In the genomic region with DNA sequence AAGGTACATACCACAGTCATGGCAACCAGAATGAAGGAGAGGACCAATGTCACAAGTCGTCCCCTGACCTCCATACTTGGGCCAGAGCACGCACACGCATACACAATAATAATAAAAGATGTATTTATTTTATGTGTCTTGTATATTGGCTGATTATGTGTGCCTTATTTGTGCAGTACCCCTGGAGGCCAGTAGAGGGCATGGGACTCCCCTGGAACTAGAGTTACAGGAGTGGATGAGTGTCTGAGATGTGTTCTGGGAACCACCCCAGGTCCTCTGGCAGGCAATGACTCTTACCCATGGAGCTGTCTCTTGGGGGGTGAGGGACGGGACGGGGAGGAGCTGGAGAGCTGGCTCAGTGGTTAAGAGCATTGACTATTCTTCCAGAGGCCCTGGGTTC, we compare ENCODE assay signal across 11 mouse cellular contexts. TPM values are rescaled to one million over a fixed set of nuclear protein-coding genes. Genes with fewer than 3 reads are reported as not detected.
DNase-seq lines count a peak whose midpoint lies in the region; ATAC-seq and TF ChIP-seq lines count a peak whose summit lies in the region.
"Had no signal": no experiment of that assay in that cellular context is flagged by ENCODE, and none has a peak within 500 bp of the region (broad histone marks: within the 10 kb centered on the region; RNA-seq: fewer than 3 reads in every experiment).

No protein-coding gene starts in this region.

- no peak overlapping the region for H3K4me2 ChIP-seq in hindbrain, postnatal 0 days (ENCODE audit: low read depth, low read length)
- H3K4me2 ChIP-seq in hindbrain, embryonic 12.5 days (replicated peaks): no peak overlapping the region
- H3K4me2 ChIP-seq in forebrain, embryonic 14.5 days (ENCODE audit: low read length): no peak overlapping the region

- H3K4me1 ChIP-seq in hindbrain, postnatal 0 days (ENCODE audit: insufficient read depth, low read length): 0 out of 2 replicates have a peak, but pooled peaks cover 4% of the 10 kb centered on the region
- H3K4me1 ChIP-seq in hindbrain, embryonic 12.5 days: peaks cover 23% of the 10 kb centered on the region
- no peaks in the 10 kb centered on the region; the same call in 1 of the 2 replicates for H3K4me1 ChIP-seq in thymus, adult 2 months (replicated peaks; ENCODE audit: control insufficient read depth, insufficient read depth, low read length)
- H3K4me1 ChIP-seq in embryonic fibroblast, embryonic 13.5 days (ENCODE audit: control insufficient read depth, insufficient read depth, low read length): no peaks in the 10 kb centered on the region
- peaks cover 5% of the 10 kb centered on the region; the same call in 1 of the 2 replicates for H3K4me1 ChIP-seq in forebrain, embryonic 14.5 days (ENCODE audit: control insufficient read depth, insufficient read depth, low read length)

- no peak overlapping the region for H3K27ac ChIP-seq in hindbrain, postnatal 0 days
- H3K27ac ChIP-seq in hindbrain, embryonic 12.5 days: no peak overlapping the region
- H3K27ac ChIP-seq in thymus, adult 2 months (ENCODE audit: control insufficient read depth, insufficient read depth, low read length): no peak overlapping the region
- H3K27ac ChIP-seq in embryonic fibroblast, embryonic 13.5 days (ENCODE audit: insufficient read depth, low read length): no peak overlapping the region
- no peak overlapping the region for H3K27ac ChIP-seq in forebrain, embryonic 14.5 days (ENCODE audit: low read depth, low read length)

- no peak for TF ChIP-seq POLR2A in thymus, adult 2 months (IDR thresholded peaks at IDR 0.05; ENCODE audit: control insufficient read depth, extremely low read depth, insufficient read depth, low read length, poor library complexity)
- TF ChIP-seq POLR2A in embryonic fibroblast, embryonic 13.5 days (IDR thresholded peaks at IDR 0.05; ENCODE audit: low read depth, low read length): no peak

- peaks cover 5% of the 10 kb centered on the region; the same call in 1 of the 2 replicates for H3K27me3 ChIP-seq in hindbrain, postnatal 0 days (ENCODE audit: insufficient read depth, low read length)
- peaks cover 46% of the 10 kb centered on the region for H3K27me3 ChIP-seq in hindbrain, embryonic 12.5 days
- H3K27me3 ChIP-seq in thymus, adult 2 months (ENCODE audit: control insufficient read depth, insufficient read depth, low read length): peaks cover 4% of the 10 kb centered on the region
- 0 out of 2 replicates have a peak, but pooled peaks cover 6% of the 10 kb centered on the region for H3K27me3 ChIP-seq in forebrain, embryonic 14.5 days (replicated peaks; ENCODE audit: control insufficient read depth, insufficient read depth, low read length)

- no peak for ATAC-seq in hindbrain, postnatal 0 days
- ATAC-seq in hindbrain, embryonic 12.5 days (ENCODE audit: low FRiP score): no peak
- no peak for ATAC-seq in activated CD4-positive, CD25-positive, alpha-beta regulatory T cell, adult 4 months
- no peak for ATAC-seq in forebrain, embryonic 14.5 days

- no peak overlapping the region for H3K9ac ChIP-seq in hindbrain, postnatal 0 days (replicated peaks; ENCODE audit: low read length)
- H3K9ac ChIP-seq in hindbrain, embryonic 12.5 days: no peak overlapping the region
- H3K9ac ChIP-seq in forebrain, embryonic 14.5 days (ENCODE audit: low read length): no peak overlapping the region

- no peaks in the 10 kb centered on the region for H3K9me3 ChIP-seq in hindbrain, postnatal 0 days (ENCODE audit: low read length)
- H3K9me3 ChIP-seq in hindbrain, embryonic 12.5 days (replicated peaks): no peaks in the 10 kb centered on the region
- H3K9me3 ChIP-seq in forebrain, embryonic 14.5 days (replicated peaks; ENCODE audit: control insufficient read depth, low read length): no peaks in the 10 kb centered on the region

- TF ChIP-seq CTCF in hindbrain, postnatal 0 days (IDR thresholded peaks at IDR 0.05; ENCODE audit: low read depth): peak; percentile 65
- TF ChIP-seq CTCF in thymus, adult 2 months (IDR thresholded peaks at IDR 0.05; ENCODE audit: borderline replicate concordance, control insufficient read depth, extremely low read depth, insufficient read depth, low read length, poor library complexity): no peak
- TF ChIP-seq CTCF in embryonic fibroblast, embryonic 13.5 days (IDR thresholded peaks at IDR 0.05; ENCODE audit: borderline replicate concordance, insufficient read depth, low read length): 0 out of 2 replicates have a peak, but pooled peaks have one; percentile 11

- H3K36me3 ChIP-seq in hindbrain, postnatal 0 days (ENCODE audit: insufficient read depth, low read length): no peaks in the 10 kb centered on the region
- no peaks in the 10 kb centered on the region for H3K36me3 ChIP-seq in hindbrain, embryonic 12.5 days
- H3K36me3 ChIP-seq in thymus, adult 2 months (ENCODE audit: control insufficient read depth, insufficient read depth, low read length): no peaks in the 10 kb centered on the region
- no peaks in the 10 kb centered on the region for H3K36me3 ChIP-seq in forebrain, embryonic 14.5 days (ENCODE audit: control insufficient read depth, insufficient read depth, low read length)

- H3K4me3 ChIP-seq in hindbrain, postnatal 0 days (ENCODE audit: low read length): no peak overlapping the region
- H3K4me3 ChIP-seq in hindbrain, embryonic 12.5 days: no peak overlapping the region
- H3K4me3 ChIP-seq in thymus, adult 2 months (ENCODE audit: control insufficient read depth, insufficient read depth, low read length): no peak overlapping the region
- H3K4me3 ChIP-seq in embryonic fibroblast, embryonic 13.5 days (ENCODE audit: insufficient read depth, low read length): no peak overlapping the region
- H3K4me3 ChIP-seq in forebrain, embryonic 14.5 days (ENCODE audit: low read depth, low read length): no peak overlapping the region

- WGBS in hindbrain, postnatal 0 days: 56% methylated on average over 5 of the region's 5 CpGs
- WGBS in hindbrain, embryonic 12.5 days: 60% methylated on average over 5 of the region's 5 CpGs
- 77% methylated on average over 5 of the region's 5 CpGs for WGBS in thymus, adult 2 months
- WGBS in forebrain, embryonic 14.5 days: 64% methylated on average over 5 of the region's 5 CpGs

- DNase-seq in hindbrain, postnatal 0 days (ENCODE audit: low spot score): no peak
- DNase-seq in thymus, adult 2 months: peak; percentile 42
- DNase-seq in thymus, adult 18-20 months: no peak
- no peak for DNase-seq in adipocyte (ENCODE audit: low spot score)
- no peak for DNase-seq in forebrain, embryonic 14.5 days (ENCODE audit: low spot score)
- DNase-seq: kidney, postnatal 14 days; lung, postnatal 4 days had no signal

RNA-seq across cellular contexts. Expression of gene Grid2ip, which starts 2.9 kb away (rescaled TPM):
- total RNA-seq in hindbrain, postnatal 0 days (2014; rRNA removed): 2.4 and 5.1 TPM in 2 replicates
- 1.2 and 2.3 TPM in 2 replicates for polyA plus RNA-seq in hindbrain, postnatal 0 days (2015; fragmentation: Nextera tagmentation; extraction: Ambion mirVana)
- polyA plus RNA-seq in hindbrain, embryonic 12.5 days (2016; fragmentation: Nextera tagmentation; extraction: Ambion mirVana): 0.08 and 0.95 TPM in 2 replicates
- polyA plus RNA-seq in thymus, adult 2 months (2012; rRNA removed): 0.06 and 0.26 TPM in 2 replicates
- polyA plus RNA-seq in embryonic fibroblast, embryonic 13.5 days (2011; ENCODE audit: insufficient read length, low read depth, missing spikeins): not detected in 2 replicates
- not detected for polyA plus RNA-seq in activated CD4-positive, CD25-positive, alpha-beta regulatory T cell, adult 4 months (2017; shearing (Covaris generic))
- polyA plus RNA-seq in forebrain, embryonic 14.5 days (2014; fragmentation: Nextera tagmentation; extraction: Ambion mirVana): 0.18 and 0.77 TPM in 2 replicates
- total RNA-seq: neutrophil, adult 5-6 weeks had no signal

RNA-seq across cellular contexts. Expression of gene Zdhhc4, which starts 30.9 kb away (rescaled TPM):
- 79.6 and 84.4 TPM in 2 replicates for total RNA-seq in hindbrain, postnatal 0 days (2014; rRNA removed)
- 92.1 and 96.7 TPM in 2 replicates for polyA plus RNA-seq in hindbrain, postnatal 0 days (2015; fragmentation: Nextera tagmentation; extraction: Ambion mirVana)
- polyA plus RNA-seq in hindbrain, embryonic 12.5 days (2016; fragmentation: Nextera tagmentation; extraction: Ambion mirVana): 75.3 and 79.6 TPM in 2 replicates
- 117 and 118 TPM in 2 replicates for polyA plus RNA-seq in thymus, adult 2 months (2012; rRNA removed)
- polyA plus RNA-seq in embryonic fibroblast, embryonic 13.5 days (2011; ENCODE audit: insufficient read length, low read depth, missing spikeins): 43.8 and 45.5 TPM in 2 replicates
- polyA plus RNA-seq in activated CD4-positive, CD25-positive, alpha-beta regulatory T cell, adult 4 months (2017; shearing (Covaris generic)): 10 to 100 TPM; 63.7 to 68.0 TPM
- 68.3 and 71.5 TPM in 2 replicates for polyA plus RNA-seq in forebrain, embryonic 14.5 days (2014; fragmentation: Nextera tagmentation; extraction: Ambion mirVana)

RNA-seq across cellular contexts. Expression of gene Kdelr2, which starts 43.6 kb away (rescaled TPM):
- 91.8 and 108 TPM in 2 replicates for total RNA-seq in hindbrain, postnatal 0 days (2014; rRNA removed)
- polyA plus RNA-seq in hindbrain, postnatal 0 days (2015; fragmentation: Nextera tagmentation; extraction: Ambion mirVana): 140 and 143 TPM in 2 replicates
- polyA plus RNA-seq in hindbrain, embryonic 12.5 days (2016; fragmentation: Nextera tagmentation; extraction: Ambion mirVana): 210 and 236 TPM in 2 replicates
- polyA plus RNA-seq in thymus, adult 2 months (2012; rRNA removed): 60.9 and 61.6 TPM in 2 replicates
- polyA plus RNA-seq in embryonic fibroblast, embryonic 13.5 days (2011; ENCODE audit: insufficient read length, low read depth, missing spikeins): 306 and 354 TPM in 2 replicates
- 10 to 100 TPM; 71.0 to 76.8 TPM for polyA plus RNA-seq in activated CD4-positive, CD25-positive, alpha-beta regulatory T cell, adult 4 months (2017; shearing (Covaris generic))
- polyA plus RNA-seq in forebrain, embryonic 14.5 days (2014; fragmentation: Nextera tagmentation; extraction: Ambion mirVana): 137 and 144 TPM in 2 replicates

RNA-seq across cellular contexts. Expression of gene E130309D02Rik, which starts 44.8 kb away (rescaled TPM):
- total RNA-seq in hindbrain, postnatal 0 days (2014; rRNA removed): 42.0 and 44.4 TPM in 2 replicates
- 21.7 and 23.9 TPM in 2 replicates for polyA plus RNA-seq in hindbrain, postnatal 0 days (2015; fragmentation: Nextera tagmentation; extraction: Ambion mirVana)
- 48.0 and 55.2 TPM in 2 replicates for polyA plus RNA-seq in hindbrain, embryonic 12.5 days (2016; fragmentation: Nextera tagmentation; extraction: Ambion mirVana)
- 65.3 and 83.7 TPM in 2 replicates for polyA plus RNA-seq in thymus, adult 2 months (2012; rRNA removed)
- 13.5 and 15.0 TPM in 2 replicates for polyA plus RNA-seq in embryonic fibroblast, embryonic 13.5 days (2011; ENCODE audit: insufficient read length, low read depth, missing spikeins)
- polyA plus RNA-seq in activated CD4-positive, CD25-positive, alpha-beta regulatory T cell, adult 4 months (2017; shearing (Covaris generic)): 1 to 10 TPM; 5.5 to 8.5 TPM
- polyA plus RNA-seq in forebrain, embryonic 14.5 days (2014; fragmentation: Nextera tagmentation; extraction: Ambion mirVana): 32.3 and 39.3 TPM in 2 replicates
